Mouse (Mus musculus): Measurements from ENCODE around the gene Emsy. TPM values are rescaled to one million over a fixed set of nuclear protein-coding genes. Genes with fewer than 3 reads are reported as not detected.
A peak's percentile ranks its signal among the peaks of the same experiment; 100 is the strongest.

The Emsy gene
- polyA plus RNA-seq, 1 experiment from 2014 or later = 19.6 TPM

- Histone ChIP-seq H3K27me3 (replicated peaks) (no peaks in the 10 kb centered on the region), H3K36me3 (no peaks in the 10 kb centered on the region), H3K9me3 (no peaks in the 10 kb centered on the region), H3K9ac (no peak overlapping the region), H3K4me3 (replicated peaks) (no peak overlapping the region), H3K4me2 (replicated peaks) (no peak overlapping the region), H3K4me1 (replicated peaks) (peaks cover 17% of the 10 kb centered on the region), H3K27ac (peak overlapping the region; percentile 86)
- ATAC-seq = peak; percentile 64
- 31% methylated on average over 10 of the region's 10 CpGs for whole genome bisulfite sequencing
Observed at GRCm38 (mm10) chr7:98572223-98572868, 84.2 kb downstream of the Emsy start.

- no peak overlapping the region for H3K9ac ChIP-seq
- no peaks in the 10 kb centered on the region for H3K36me3 ChIP-seq
- H3K27ac ChIP-seq = no peak overlapping the region
- no peaks in the 10 kb centered on the region for H3K27me3 ChIP-seq (replicated peaks)
- no peaks in the 10 kb centered on the region for H3K9me3 ChIP-seq
- H3K4me2 ChIP-seq (replicated peaks) = no peak overlapping the region
- WGBS = 58% methylated on average over 8 of the region's 8 CpGs
- H3K4me3 ChIP-seq (replicated peaks) = no peak overlapping the region
- peaks cover 17% of the 10 kb centered on the region for H3K4me1 ChIP-seq (replicated peaks)
- no peak for ATAC-seq
Observed at GRCm38 (mm10) chr7:98570824-98571505, 85.6 kb downstream of the Emsy start.

GRCm38 (mm10) chr7:98567056-98567455, 89.5 kb downstream of the Emsy start:
- peaks cover under 1% of the 10 kb centered on the region; the same call in 1 of the 2 replicates for H3K4me1 ChIP-seq (replicated peaks)
- no peak overlapping the region for H3K9ac ChIP-seq
- no peak for ATAC-seq
- H3K4me2 ChIP-seq (replicated peaks) = no peak overlapping the region
- H3K27ac ChIP-seq = no peak overlapping the region
- no peaks in the 10 kb centered on the region for H3K9me3 ChIP-seq
- no peaks in the 10 kb centered on the region for H3K27me3 ChIP-seq (replicated peaks)
- H3K4me3 ChIP-seq (replicated peaks) = no peak overlapping the region
- H3K36me3 ChIP-seq = no peaks in the 10 kb centered on the region
- 36% methylated on average over 5 of the region's 5 CpGs for WGBS

- H3K9ac ChIP-seq = no peak overlapping the region
- peak overlapping the region; percentile 36; the same call in 1 of the 2 replicates for H3K27ac ChIP-seq
- H3K36me3 ChIP-seq = no peaks in the 10 kb centered on the region
- H3K27me3 ChIP-seq (replicated peaks) = no peaks in the 10 kb centered on the region
- H3K4me2 ChIP-seq (replicated peaks) = no peak overlapping the region
- WGBS = 62% methylated on average over 9 of the region's 9 CpGs
- ATAC-seq = peak; percentile 58
- H3K4me1 ChIP-seq (replicated peaks) = no peaks in the 10 kb centered on the region; the same call in 1 of the 2 replicates
- H3K4me3 ChIP-seq (replicated peaks) = no peak overlapping the region
- no peaks in the 10 kb centered on the region for H3K9me3 ChIP-seq
Observed at GRCm38 (mm10) chr7:98564607-98565364, 91.8 kb downstream of the Emsy start.

- Histone ChIP-seq H3K36me3 (no peaks in the 10 kb centered on the region), H3K9me3 (no peaks in the 10 kb centered on the region), H3K9ac (no peak overlapping the region), H3K4me2 (replicated peaks) (no peak overlapping the region), H3K27me3 (replicated peaks) (no peaks in the 10 kb centered on the region), H3K27ac (no peak overlapping the region), H3K4me1 (replicated peaks) (no peaks in the 10 kb centered on the region; the same call in 1 of the 2 replicates), H3K4me3 (replicated peaks) (no peak overlapping the region)
- 90% methylated on average over 6 of the region's 6 CpGs for WGBS
- ATAC-seq = no peak
Observed at GRCm38 (mm10) chr7:98563991-98564390, 92.6 kb downstream of the Emsy start.

GRCm38 (mm10) chr7:98562966-98563365, 93.6 kb downstream of the Emsy start:
- ATAC-seq = no peak
- Histone ChIP-seq H3K4me1 (replicated peaks) (peaks cover 3% of the 10 kb centered on the region; the same call in 1 of the 2 replicates), H3K36me3 (no peaks in the 10 kb centered on the region), H3K27ac (no peak overlapping the region), H3K27me3 (replicated peaks) (no peaks in the 10 kb centered on the region), H3K4me3 (replicated peaks) (no peak overlapping the region), H3K4me2 (replicated peaks) (no peak overlapping the region), H3K9ac (no peak overlapping the region), H3K9me3 (no peaks in the 10 kb centered on the region)
- WGBS = 67% methylated on average over 5 of the region's 5 CpGs

GRCm38 (mm10) chr7:98562186-98562585, 94.4 kb downstream of the Emsy start:
- Histone ChIP-seq H3K36me3 (no peaks in the 10 kb centered on the region), H3K27ac (no peak overlapping the region), H3K9me3 (no peaks in the 10 kb centered on the region), H3K9ac (no peak overlapping the region), H3K4me2 (replicated peaks) (no peak overlapping the region), H3K4me1 (replicated peaks) (peaks cover 3% of the 10 kb centered on the region; the same call in 1 of the 2 replicates), H3K4me3 (replicated peaks) (no peak overlapping the region), H3K27me3 (replicated peaks) (no peaks in the 10 kb centered on the region)
- ATAC-seq = no peak
- 80% methylated on average over 8 of the region's 8 CpGs for WGBS

GRCm38 (mm10) chr7:98561556-98562164, 94.9 kb downstream of the Emsy start:
- Histone ChIP-seq H3K9ac (no peak overlapping the region), H3K9me3 (no peaks in the 10 kb centered on the region), H3K4me2 (replicated peaks) (no peak overlapping the region), H3K4me1 (replicated peaks) (peaks cover 3% of the 10 kb centered on the region; the same call in 1 of the 2 replicates), H3K27ac (no peak overlapping the region), H3K4me3 (replicated peaks) (no peak overlapping the region), H3K27me3 (replicated peaks) (no peaks in the 10 kb centered on the region), H3K36me3 (no peaks in the 10 kb centered on the region)
- no peak; the same call in 1 of the 2 replicates for ATAC-seq
- 82% methylated on average over 12 of the region's 12 CpGs for WGBS

- H3K4me1 ChIP-seq (replicated peaks) = 0 out of 2 replicates have a peak, but pooled peaks cover 3% of the 10 kb centered on the region
- H3K36me3 ChIP-seq = no peaks in the 10 kb centered on the region
- no peaks in the 10 kb centered on the region for H3K27me3 ChIP-seq (replicated peaks)
- peak; percentile 73 for ATAC-seq
- peak overlapping the region; percentile 59 for H3K27ac ChIP-seq
- H3K9ac ChIP-seq = no peak overlapping the region
- WGBS = 45% methylated on average over 9 of the region's 9 CpGs
- H3K4me2 ChIP-seq (replicated peaks) = no peak overlapping the region
- H3K9me3 ChIP-seq = no peaks in the 10 kb centered on the region
- no peak overlapping the region for H3K4me3 ChIP-seq (replicated peaks)
Observed at GRCm38 (mm10) chr7:98558128-98558921, 98.3 kb downstream of the Emsy start.

GRCm38 (mm10) chr7:98556767-98557394, 99.7 kb downstream of the Emsy start:
- no peak overlapping the region for H3K4me3 ChIP-seq (replicated peaks)
- 91% methylated on average over 6 of the region's 6 CpGs for WGBS
- H3K27ac ChIP-seq = no peak overlapping the region
- no peaks in the 10 kb centered on the region for H3K9me3 ChIP-seq
- no peaks in the 10 kb centered on the region for H3K36me3 ChIP-seq
- H3K4me1 ChIP-seq (replicated peaks) = 0 out of 2 replicates have a peak, but pooled peaks cover 3% of the 10 kb centered on the region
- no peaks in the 10 kb centered on the region for H3K27me3 ChIP-seq (replicated peaks)
- no peak for ATAC-seq
- H3K9ac ChIP-seq = no peak overlapping the region
- H3K4me2 ChIP-seq (replicated peaks) = no peak overlapping the region

GRCm38 (mm10) chr7:98551041-98551440, 105.5 kb downstream of the Emsy start:
- H3K36me3 ChIP-seq = no peaks in the 10 kb centered on the region
- H3K4me2 ChIP-seq (replicated peaks) = no peak overlapping the region
- H3K4me3 ChIP-seq (replicated peaks) = no peak overlapping the region
- no peak overlapping the region for H3K9ac ChIP-seq
- H3K9me3 ChIP-seq = no peaks in the 10 kb centered on the region
- no peak for ATAC-seq
- no peaks in the 10 kb centered on the region for H3K27me3 ChIP-seq (replicated peaks)
- H3K4me1 ChIP-seq (replicated peaks) = peaks cover 9% of the 10 kb centered on the region
- WGBS = 55% methylated on average over 3 of the region's 3 CpGs
- no peak overlapping the region for H3K27ac ChIP-seq

All from intestine, embryonic 15.5 days (tissue).